11 mouse cellular contexts compared by ENCODE assay signal in the genomic region with DNA sequence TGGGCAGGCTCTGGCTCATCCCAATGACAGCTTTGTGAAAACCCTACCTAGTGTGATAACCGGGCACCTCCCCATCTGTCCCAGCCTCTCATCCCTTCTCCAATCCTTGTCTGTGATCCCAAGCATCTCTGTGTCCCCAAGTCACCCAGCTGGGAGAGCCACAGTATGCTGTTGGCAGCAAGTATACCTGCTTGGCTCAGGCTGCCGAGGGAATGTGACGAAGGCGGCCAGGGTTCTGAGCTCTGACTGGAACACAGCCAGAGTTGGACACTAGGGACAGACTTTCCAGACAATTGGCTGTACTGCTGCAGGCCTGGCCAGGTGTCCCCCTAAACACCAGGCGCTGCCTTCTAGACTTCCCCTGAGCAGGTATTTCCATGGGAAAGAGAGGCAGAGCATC.
A peak's percentile ranks its signal among the peaks of the same experiment; 100 is the strongest.
DNase-seq lines count a peak whose midpoint lies in the region; ATAC-seq lines count a peak whose summit lies in the region.
"Had no signal": no experiment of that assay in that cellular context is flagged by ENCODE, and none has a peak within 500 bp of the region (broad histone marks: within the 10 kb centered on the region; RNA-seq: fewer than 3 reads in every experiment).

No protein-coding gene starts in this region.

- WGBS in heart, embryonic 11.5 days (ENCODE audit: insufficient replicate concordance) = 81% methylated on average over 5 of the region's 5 CpGs

- no peak overlapping the region for H3K4me3 ChIP-seq in heart, embryonic 11.5 days (ENCODE audit: low read depth, low read length)

- H3K27ac ChIP-seq in heart, embryonic 11.5 days (ENCODE audit: low read depth, low read length) = no peak overlapping the region

- H3K36me3 ChIP-seq in heart, embryonic 11.5 days (ENCODE audit: control insufficient read depth, insufficient read depth, low read length) = no peaks in the 10 kb centered on the region

- peak; percentile 70 to 79 for DNase-seq in heart, adult 18-20 months
- DNase-seq in lung, postnatal 25 days (ENCODE audit: low spot score) = peak; percentile 1
- DNase-seq in lung, postnatal 4 days = no peak
- peak; percentile 73 to 81 for DNase-seq in cerebellum, postnatal 25 days
- peak; percentile 77 for DNase-seq in heart, postnatal 4 days
- no peak for DNase-seq in left cerebral cortex, adult 11 months (ENCODE audit: low spot score)
- no peak for DNase-seq in urinary bladder, adult 18-20 months (ENCODE audit: low spot score in 2 of 2)
- DNase-seq: liver had no signal

- H3K9ac ChIP-seq in heart, embryonic 11.5 days (ENCODE audit: low read depth, low read length) = no peak overlapping the region

- ATAC-seq in heart, embryonic 11.5 days (replicated peaks; ENCODE audit: insufficient number of reproducible peaks, low FRiP score, low TSS enrichment) = no peak
- ATAC-seq: CD4-positive, CD25-positive, alpha-beta regulatory T cell, adult 4 months had no signal

- no peaks in the 10 kb centered on the region for H3K4me1 ChIP-seq in heart, embryonic 11.5 days (ENCODE audit: control insufficient read depth, insufficient read depth, low read length)

- H3K4me2 ChIP-seq in heart, embryonic 11.5 days = no peak overlapping the region
- H3K4me2 ChIP-seq: midbrain, embryonic 11.5 days had no signal

- H3K27me3 ChIP-seq in heart, embryonic 11.5 days (ENCODE audit: control insufficient read depth, insufficient read depth, low read length) = no peaks in the 10 kb centered on the region

- H3K9me3 ChIP-seq in heart, embryonic 11.5 days (replicated peaks; ENCODE audit: control insufficient read depth, low read length) = no peaks in the 10 kb centered on the region

Comparison
In these comparisons a context has a peak if more than half of its experiments do, and no peak if none do; other contexts are left out.
1. DNase-seq: peak in heart, adult 18-20 months (2 of 2), lung, postnatal 25 days (single experiment), cerebellum, postnatal 25 days (2 of 2) and heart, postnatal 4 days (single experiment); none in lung, postnatal 4 days (0 of 2), left cerebral cortex, adult 11 months (single experiment) and urinary bladder, adult 18-20 months (0 of 2).